ENCODE assay signal across 12 mouse cellular contexts in genomic region chr3:106984231-106984630, GRCm38 (mm10).
"Had no signal": no experiment of that assay in that cellular context is flagged by ENCODE, and none has a peak within 500 bp of the region (broad histone marks: within the 10 kb centered on the region; RNA-seq: fewer than 3 reads in every experiment).

No protein-coding gene starts in this region.

- H3K9ac ChIP-seq: limb, embryonic 15.5 days; liver, embryonic 12.5 days; lung, embryonic 14.5 days; midbrain, embryonic 12.5 days had no signal

- H3K36me3 ChIP-seq: limb, embryonic 15.5 days; liver, embryonic 12.5 days; midbrain, embryonic 12.5 days had no signal

- H3K4me1 ChIP-seq: limb, embryonic 15.5 days; liver, embryonic 12.5 days had no signal

- H3K4me3 ChIP-seq: limb, embryonic 15.5 days; liver, embryonic 12.5 days; midbrain, embryonic 12.5 days had no signal

- H3K27me3 ChIP-seq: limb, embryonic 15.5 days; liver, embryonic 12.5 days; midbrain, embryonic 12.5 days had no signal

- H3K27ac ChIP-seq: limb, embryonic 15.5 days; liver, embryonic 12.5 days; midbrain, embryonic 12.5 days had no signal

- H3K9me3 ChIP-seq: limb, embryonic 15.5 days; liver, embryonic 12.5 days; midbrain, embryonic 12.5 days had no signal

- DNase-seq: kidney, adult 8-10 months; kidney, postnatal 25 days; layer of hippocampus, adult 9-11 months; layer of hippocampus, postnatal 36 days; lung, embryonic 14.5 days; lung, postnatal 10 days; lung, postnatal 4 days; right cerebral cortex, postnatal 14 days; thymus, postnatal 36 days had no signal

- H3K4me2 ChIP-seq: limb, embryonic 15.5 days; liver, embryonic 12.5 days; lung, embryonic 14.5 days; midbrain, embryonic 12.5 days had no signal

- ATAC-seq: liver, embryonic 12.5 days had no signal
